Mouse (Mus musculus): Measurements from ENCODE around the gene Aatk.

GRCm38 (mm10) chr11:119991338-119991678, 55.7 kb downstream of the Aatk start:
- TF ChIP-seq CTCF (IDR thresholded peaks at IDR 0.05; ENCODE audit: low read depth) (peak; percentile 95), EP300 (IDR thresholded peaks at IDR 0.05; ENCODE audit: low read depth) (no peak)
